Mouse (Mus musculus): ENCODE measurements around the gene Zcchc3. TPM values are rescaled to one million over a fixed set of nuclear protein-coding genes. Genes with fewer than 3 reads are reported as not detected.

Zcchc3 gene
- polyA plus RNA-seq, 1 experiment from 2014 or later = 2.6 TPM

GRCm38 (mm10) chr2:152393225-152394017 lies 21.4 kb downstream of the Zcchc3 start:
- TF ChIP-seq CTCF (IDR thresholded peaks at IDR 0.05) = no peak

GRCm38 (mm10) chr2:152392786-152393185 lies 22.0 kb downstream of the Zcchc3 start:
- DNase-seq (ENCODE audit: low read depth, low spot score) = no peak
- no peak for TF ChIP-seq CTCF (IDR thresholded peaks at IDR 0.05)
- in situ Hi-C loops (cut with MboI; ENCODE audit: low pct_unique_long_range_greater_than_20kb) = loop anchor here (5.0 kb wide), 1 partner anchor 50 kb away; no protein-coding TSS in a partner anchor

More at GRCm38 (mm10) chr2:152393225-152394017, 21.4 kb downstream of the Zcchc3 start:
- CTCF ChIA-PET = interaction anchor here (0.8 to 3.7 kb wide), 6 partner anchors 11 to 79 kb away, joined by 3 to 21 read pairs (median 5); no protein-coding TSS in a partner anchor
- DNase-seq (ENCODE audit: low read depth, low spot score) (no peak), ATAC-seq (no peak)
- in situ Hi-C loops (cut with MboI; ENCODE audit: low pct_unique_long_range_greater_than_20kb) = loop anchor here (5.0 kb wide), 1 partner anchor 49 kb away; no protein-coding TSS in a partner anchor
- POLR2A ChIA-PET = no interaction called here
- no peaks in the 10 kb centered on the region for H3K27me3 ChIP-seq

GRCm38 (mm10) chr2:152384191-152384590 lies 30.6 kb downstream of the Zcchc3 start:
- ChIA-PET CTCF (interaction anchor here (3.9 kb wide), 1 partner anchor 8 kb away, joined by 12 read pairs; no protein-coding TSS in a partner anchor), POLR2A (no interaction called here)
- TF ChIP-seq CTCF (IDR thresholded peaks at IDR 0.05) = no peak
- H3K27me3 ChIP-seq = no peaks in the 10 kb centered on the region
- in situ Hi-C loops (cut with MboI; ENCODE audit: low pct_unique_long_range_greater_than_20kb) = no loop called here
- ATAC-seq (no peak), DNase-seq (ENCODE audit: low read depth, low spot score) (no peak)

More at GRCm38 (mm10) chr2:152392786-152393185, 22.0 kb downstream of the Zcchc3 start:
- no peak for ATAC-seq
- ChIA-PET POLR2A (no interaction called here), CTCF (interaction anchor here (0.6 to 3.7 kb wide), 9 partner anchors 9 to 161 kb away, joined by 3 to 21 read pairs (median 3); no protein-coding TSS in a partner anchor)
- H3K27me3 ChIP-seq = no peaks in the 10 kb centered on the region

DNA sequence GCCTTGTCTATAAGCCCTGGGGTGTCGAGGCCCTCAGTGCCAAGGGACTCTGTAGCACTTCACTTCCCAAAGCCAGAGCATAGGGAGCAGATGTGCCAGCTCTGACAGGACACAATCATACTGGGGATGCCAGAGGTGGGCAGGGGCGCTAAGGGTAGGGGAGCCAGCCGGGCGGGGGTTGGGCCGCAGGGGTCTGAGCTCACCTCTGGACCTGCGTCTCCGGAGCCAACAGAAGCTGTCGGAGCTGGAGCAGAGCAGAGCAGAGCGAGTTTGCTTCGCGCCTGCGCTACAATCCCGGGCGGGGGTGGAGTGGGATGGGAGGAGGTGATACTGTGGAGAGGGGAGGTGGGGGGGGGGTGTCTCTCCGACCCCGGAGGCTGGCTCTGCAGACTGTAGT lies 38.5 kb downstream of the Zcchc3 start, which contains the start of gene Nrsn2:
Gene Nrsn2, minus strand, starts transcription at position 294 of the 397 bp plus-strand sequence.
- ChIA-PET POLR2A (no interaction called here), CTCF (no interaction called here)
- DNase-seq (ENCODE audit: low read depth, low spot score) (no peak), ATAC-seq (no peak)
- no peak for TF ChIP-seq CTCF (IDR thresholded peaks at IDR 0.05)
- in situ Hi-C loops (cut with MboI; ENCODE audit: low pct_unique_long_range_greater_than_20kb) = no loop called here
- H3K27me3 ChIP-seq = peaks cover 9% of the 10 kb centered on the region

DNA sequence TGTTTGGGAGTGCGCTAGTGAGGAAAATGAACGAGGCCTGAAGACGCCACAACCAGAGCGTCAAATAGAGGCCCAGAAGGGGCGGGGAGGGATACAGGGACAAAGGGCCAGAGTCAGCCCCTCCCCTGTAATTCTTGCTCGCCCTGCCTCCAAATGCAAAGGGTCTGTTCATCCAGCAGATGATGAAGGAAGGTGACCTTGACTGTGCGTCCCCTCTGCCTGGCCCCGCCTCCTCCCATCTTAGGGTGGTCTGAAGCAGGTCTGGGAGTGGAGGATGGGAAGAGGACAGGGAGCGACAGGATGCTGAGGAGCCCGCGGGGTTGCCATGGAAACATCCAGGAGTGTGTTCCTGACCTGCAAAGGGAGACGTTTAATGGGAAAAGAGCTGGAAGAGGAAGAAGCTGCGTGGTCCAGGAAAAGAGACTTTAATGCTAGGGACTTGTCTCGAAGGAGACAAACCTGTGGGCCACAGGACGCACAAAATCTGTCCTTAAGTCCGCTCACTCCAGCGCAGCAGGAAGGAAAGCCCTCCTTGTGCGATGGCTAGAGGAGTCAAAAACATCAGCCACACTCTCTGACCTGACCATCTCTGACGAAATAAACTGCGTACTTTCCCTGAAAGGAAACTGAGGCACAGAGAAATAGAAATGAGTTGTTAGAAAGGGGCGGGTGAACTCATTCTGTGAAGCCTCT lies 39.0 kb downstream of the Zcchc3 start:
- TF ChIP-seq CTCF (IDR thresholded peaks at IDR 0.05) = no peak
- peaks cover 9% of the 10 kb centered on the region for H3K27me3 ChIP-seq
- ChIA-PET CTCF (no interaction called here), POLR2A (no interaction called here)
- in situ Hi-C loops (cut with MboI; ENCODE audit: low pct_unique_long_range_greater_than_20kb) = no loop called here
- DNase-seq (ENCODE audit: low read depth, low spot score) = no peak
- ATAC-seq = no peak

GRCm38 (mm10) chr2:152373547-152373946 lies 41.3 kb downstream of the Zcchc3 start:
- in situ Hi-C loops (cut with MboI; ENCODE audit: low pct_unique_long_range_greater_than_20kb) = no loop called here
- H3K27me3 ChIP-seq = peaks cover 9% of the 10 kb centered on the region
- ChIA-PET POLR2A (no interaction called here), CTCF (interaction anchor here (0.9 kb wide), 1 partner anchor 10 kb away, joined by 3 read pairs; no protein-coding TSS in a partner anchor)
- no peak for DNase-seq (ENCODE audit: low read depth, low spot score)
- ATAC-seq = no peak
- no peak for TF ChIP-seq CTCF (IDR thresholded peaks at IDR 0.05)

DNA sequence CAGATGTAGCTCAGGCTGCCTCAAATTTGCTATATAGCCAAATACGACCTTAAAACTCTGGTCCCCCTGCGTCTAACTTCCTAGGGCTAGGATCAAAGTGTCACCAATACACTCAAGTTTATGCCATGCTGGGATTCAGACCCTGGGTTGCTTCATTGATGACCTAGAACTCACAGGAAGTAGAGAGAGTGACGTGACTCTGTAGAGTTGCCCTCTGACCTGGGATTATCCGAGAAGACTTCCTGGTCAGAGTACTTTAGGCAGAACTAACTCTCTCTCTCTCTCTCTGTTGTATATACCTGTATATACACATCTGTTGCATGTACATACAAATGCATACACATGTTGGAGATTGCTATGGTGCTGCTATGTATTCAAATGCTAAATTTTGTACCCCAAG lies 42.2 kb downstream of the Zcchc3 start:
- ATAC-seq = no peak
- H3K27me3 ChIP-seq = peaks cover 9% of the 10 kb centered on the region
- no peak for DNase-seq (ENCODE audit: low read depth, low spot score)
- in situ Hi-C loops (cut with MboI; ENCODE audit: low pct_unique_long_range_greater_than_20kb) = no loop called here
- POLR2A ChIA-PET = no interaction called here
- TF ChIP-seq CTCF (IDR thresholded peaks at IDR 0.05) = no peak
- CTCF ChIA-PET = no interaction called here

GRCm38 (mm10) chr2:152372104-152372503 lies 42.7 kb downstream of the Zcchc3 start:
- DNase-seq (ENCODE audit: low read depth, low spot score) (no peak), ATAC-seq (no peak)
- in situ Hi-C loops (cut with MboI; ENCODE audit: low pct_unique_long_range_greater_than_20kb) = no loop called here
- H3K27me3 ChIP-seq = peaks cover 9% of the 10 kb centered on the region
- ChIA-PET CTCF (no interaction called here), POLR2A (no interaction called here)
- TF ChIP-seq CTCF (IDR thresholded peaks at IDR 0.05) = no peak

GRCm38 (mm10) chr2:152368532-152369140 lies 46.2 kb downstream of the Zcchc3 start:
- POLR2A ChIA-PET = interaction anchor here (0.6 to 0.7 kb wide), 2 partner anchors 27 to 271 kb away, joined by 3 read pairs; no protein-coding TSS in a partner anchor
- peak; percentile 38 for ATAC-seq
- no peaks in the 10 kb centered on the region for H3K27me3 ChIP-seq
- CTCF ChIA-PET = interaction anchor here (0.8 to 1.4 kb wide), 4 partner anchors 23 to 70 kb away, joined by 3 to 5 read pairs (median 3); no protein-coding TSS in a partner anchor
- TF ChIP-seq CTCF (IDR thresholded peaks at IDR 0.05) = peak; percentile 90
- in situ Hi-C loops (cut with MboI; ENCODE audit: low pct_unique_long_range_greater_than_20kb) = loop anchor here (10.0 kb wide), 1 partner anchor 344 kb away; no protein-coding TSS in a partner anchor
- no peak for DNase-seq (ENCODE audit: low read depth, low spot score)

- POLR2A ChIA-PET = interaction anchor here (0.6 to 0.7 kb wide), 4 partner anchors 26 to 271 kb away, joined by 3 to 4 read pairs (median 3); no protein-coding TSS in a partner anchor
- in situ Hi-C loops (cut with MboI; ENCODE audit: low pct_unique_long_range_greater_than_20kb) = loop anchor here (10.0 kb wide), 1 partner anchor 343 kb away; no protein-coding TSS in a partner anchor
- H3K27me3 ChIP-seq = no peaks in the 10 kb centered on the region
- ATAC-seq (no peak), DNase-seq (ENCODE audit: low read depth, low spot score) (no peak)
- CTCF ChIA-PET = interaction anchor here (0.8 to 1.4 kb wide), 5 partner anchors 22 to 71 kb away, joined by 3 to 5 read pairs (median 3); no protein-coding TSS in a partner anchor
- no peak for TF ChIP-seq CTCF (IDR thresholded peaks at IDR 0.05)
Measured at GRCm38 (mm10) chr2:152367917-152368316, 46.9 kb downstream of the Zcchc3 start.
